Mouse (Mus musculus) lung, embryonic 15.5 days (tissue): ENCODE data around the gene Dst. TPM values are rescaled to one million over a fixed set of nuclear protein-coding genes. Genes with fewer than 3 reads are reported as not detected.

Experiments used
- ATAC-seq: fragments of 200-750 bp; cut with Nextera tagmentation; 2 replicates; pipeline ENCODE4 v1.8.0; 2017; ENCODE audit warnings: moderate number of reproducible peaks, borderline replicate concordance; ENCODE audit not compliant: low FRiP score, low TSS enrichment; ENCODE audit errors: extremely low read depth
- H3K27ac ChIP-seq: fragments of 300-500 bp; sonication (generic); 2 replicates; pipeline ENCODE4 v1.5.1; 2015; ENCODE audit warnings: moderate library complexity, mild to moderate bottlenecking, inconsistent platforms
- H3K27me3 ChIP-seq: fragments of 300-500 bp; sonication (generic); 2 replicates; pipeline ENCODE4 v1.6.1; 2015; ENCODE audit warnings: inconsistent platforms
- H3K36me3 ChIP-seq: fragments of 300-500 bp; sonication (generic); 2 replicates; pipeline ENCODE4 v1.6.1; 2015; ENCODE audit warnings: inconsistent platforms
- H3K4me1 ChIP-seq: fragments of 300-500 bp; sonication (generic); 2 replicates; pipeline ENCODE4 v1.6.1; 2015; ENCODE audit warnings: inconsistent platforms
- H3K4me2 ChIP-seq: fragments of 300-500 bp; sonication (generic); 2 replicates; pipeline ENCODE4 v1.6.1; 2015; ENCODE audit warnings: inconsistent platforms, mild to moderate bottlenecking, moderate library complexity
- H3K4me3 ChIP-seq: fragments of 300-500 bp; sonication (generic); 2 replicates; pipeline ENCODE4 v1.5.1; 2015; ENCODE audit warnings: mild to moderate bottlenecking, inconsistent platforms
- H3K9ac ChIP-seq: fragments of 300-500 bp; sonication (generic); 2 replicates; pipeline ENCODE4 v1.6.1; 2015; ENCODE audit warnings: inconsistent platforms
- H3K9me3 ChIP-seq: fragments of 300-500 bp; sonication (generic); 2 replicates; pipeline ENCODE4 v1.6.1; 2016; ENCODE audit warnings: inconsistent platforms
- WGBS: fragments of 180-500 bp; shearing (Covaris S2); methylation state at CpG from one replicate; pipeline ENCODE4 v1.1.7; 2015; 5-methylcytosine and 5-hydroxymethylcytosine counted together
- polyA plus RNA-seq: library from polyadenylated mRNA; unstranded; fragments of >200 nt; fragmentation: Nextera tagmentation; extraction: Ambion mirVana; gene quantifications from 2 replicates; pipeline ENCODE4 v1.2.1, GENCODE M21; 2015

Dst gene
- polyA plus RNA-seq, 1 experiment from 2014 or later, result 15.2 TPM

DNA sequence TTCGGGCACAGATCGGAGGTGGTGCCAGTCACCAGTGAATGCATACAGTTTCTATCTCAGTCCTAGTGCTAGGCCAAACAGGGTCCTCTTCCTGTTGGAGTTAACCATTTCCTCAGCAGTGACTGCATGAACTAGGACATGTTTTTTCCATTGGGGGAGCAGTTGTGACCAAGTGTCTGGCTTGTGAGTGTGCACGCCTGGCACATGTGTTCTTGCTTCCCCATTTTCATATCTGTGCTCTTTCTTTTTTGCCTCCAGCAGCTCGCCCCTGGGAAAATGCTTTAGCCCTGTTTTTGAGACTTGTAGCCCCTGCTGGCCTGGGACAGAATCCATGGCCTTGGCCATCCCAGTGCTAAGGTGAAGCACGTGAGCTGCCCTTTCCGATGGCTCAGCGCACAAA is 164.2 kb downstream of the Dst start:
- 77% methylated on average over 7 of the region's 7 CpGs for WGBS
- Histone ChIP-seq H3K9me3 (no peaks in the 10 kb centered on the region), H3K4me1 (0 out of 2 replicates have a peak, but pooled peaks cover 6% of the 10 kb centered on the region), H3K4me2 (no peak overlapping the region), H3K9ac (no peak overlapping the region), H3K27me3 (no peaks in the 10 kb centered on the region), H3K4me3 (no peak overlapping the region), H3K36me3 (no peaks in the 10 kb centered on the region), H3K27ac (no peak overlapping the region)
- no peak for ATAC-seq

DNA sequence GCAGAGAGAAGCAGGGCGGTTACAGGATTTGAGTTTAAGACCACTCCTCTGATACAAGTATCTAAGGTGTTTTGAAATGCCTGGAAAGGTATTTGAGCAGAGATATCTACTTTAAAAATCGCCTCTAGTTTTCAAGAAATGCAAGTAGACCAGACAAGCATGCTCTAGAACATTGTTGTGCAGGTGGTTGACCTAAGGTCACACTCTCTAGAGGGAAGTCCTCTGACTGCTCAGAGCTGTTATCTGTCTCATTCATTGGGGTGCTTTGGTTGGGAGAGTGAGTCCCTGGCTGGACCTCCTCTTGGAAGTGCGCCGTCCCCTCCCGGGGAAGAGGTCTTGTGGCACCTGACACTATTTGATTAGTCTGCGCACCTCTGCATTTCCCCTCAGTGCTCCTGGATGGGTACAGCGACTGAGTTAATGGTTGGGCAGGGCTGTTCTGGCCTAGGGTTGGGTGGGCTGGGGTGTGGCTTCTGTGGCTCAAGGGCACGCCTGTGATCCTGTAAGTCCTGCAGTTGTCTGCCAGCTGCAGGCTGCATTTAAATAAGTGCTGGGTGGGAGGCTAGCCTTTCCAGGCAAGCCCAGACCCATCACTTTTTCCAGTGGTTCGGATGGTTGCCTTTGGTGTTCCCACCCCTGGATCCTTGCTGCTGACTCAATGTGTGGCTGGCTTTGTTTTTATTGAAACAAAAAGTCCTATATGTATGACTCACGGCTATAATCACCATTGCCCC is 165.6 kb downstream of the Dst start:
- Histone ChIP-seq H3K9me3 (no peaks in the 10 kb centered on the region), H3K9ac (no peak overlapping the region), H3K36me3 (no peaks in the 10 kb centered on the region), H3K27ac (no peak overlapping the region), H3K27me3 (no peaks in the 10 kb centered on the region), H3K4me2 (no peak overlapping the region), H3K4me3 (no peak overlapping the region), H3K4me1 (0 out of 2 replicates have a peak, but pooled peaks cover 6% of the 10 kb centered on the region)
- ATAC-seq, result no peak
- WGBS, result 39% methylated on average over 10 of the region's 10 CpGs

DNA sequence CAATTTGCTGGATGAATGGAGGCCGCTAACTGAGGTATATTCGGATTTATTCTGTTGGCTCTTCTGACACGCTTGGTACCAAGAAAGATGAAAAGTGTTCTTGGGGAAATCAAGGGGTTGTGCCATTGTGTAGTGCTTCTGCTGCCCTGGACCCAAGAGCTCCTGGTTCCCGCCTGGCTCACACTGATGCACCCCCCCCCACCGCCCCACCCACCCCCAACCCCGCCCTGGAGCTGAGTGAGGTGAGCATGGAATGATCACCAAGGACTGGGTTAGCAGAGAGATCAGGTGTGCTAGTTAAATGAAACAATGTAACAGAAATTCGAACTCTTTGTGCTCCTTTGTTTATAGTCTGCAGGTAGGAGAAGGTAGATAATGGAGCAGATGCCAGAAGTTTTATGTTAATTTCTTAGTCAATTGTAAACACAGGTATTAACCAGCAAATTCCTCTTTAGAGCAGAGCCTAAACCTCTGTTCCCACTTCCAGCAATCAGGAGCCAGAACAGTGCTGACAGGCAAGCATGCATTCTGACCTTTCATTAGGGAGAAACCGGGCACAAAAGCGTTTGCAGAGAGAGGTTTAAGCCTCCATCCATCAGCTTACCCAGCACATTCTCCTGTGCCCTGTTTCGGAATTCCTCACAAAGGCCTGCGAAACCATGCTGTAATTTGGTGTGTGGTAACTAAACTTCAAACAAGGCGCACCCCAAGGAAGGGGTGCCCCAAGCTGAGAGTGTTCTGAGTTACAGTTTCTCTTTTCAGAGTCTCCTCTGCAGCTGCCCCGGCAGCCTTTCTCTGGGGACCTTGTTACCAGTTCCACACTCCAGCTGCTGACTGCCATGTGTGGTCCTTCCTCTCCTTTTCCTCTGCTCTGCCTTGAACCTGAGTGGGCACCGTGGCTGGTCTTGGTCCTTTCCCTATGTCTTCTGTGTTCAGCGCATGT is 166.5 kb downstream of the Dst start:
- H3K4me1 ChIP-seq, result 0 out of 2 replicates have a peak, but pooled peaks cover 6% of the 10 kb centered on the region
- ATAC-seq, result no peak
- H3K27ac ChIP-seq, result no peak overlapping the region
- no peaks in the 10 kb centered on the region for H3K9me3 ChIP-seq
- no peaks in the 10 kb centered on the region for H3K36me3 ChIP-seq
- H3K27me3 ChIP-seq, result no peaks in the 10 kb centered on the region
- H3K9ac ChIP-seq, result no peak overlapping the region
- no peak overlapping the region for H3K4me2 ChIP-seq
- H3K4me3 ChIP-seq, result no peak overlapping the region
- WGBS, result 36% methylated on average over 15 of the region's 15 CpGs

DNA sequence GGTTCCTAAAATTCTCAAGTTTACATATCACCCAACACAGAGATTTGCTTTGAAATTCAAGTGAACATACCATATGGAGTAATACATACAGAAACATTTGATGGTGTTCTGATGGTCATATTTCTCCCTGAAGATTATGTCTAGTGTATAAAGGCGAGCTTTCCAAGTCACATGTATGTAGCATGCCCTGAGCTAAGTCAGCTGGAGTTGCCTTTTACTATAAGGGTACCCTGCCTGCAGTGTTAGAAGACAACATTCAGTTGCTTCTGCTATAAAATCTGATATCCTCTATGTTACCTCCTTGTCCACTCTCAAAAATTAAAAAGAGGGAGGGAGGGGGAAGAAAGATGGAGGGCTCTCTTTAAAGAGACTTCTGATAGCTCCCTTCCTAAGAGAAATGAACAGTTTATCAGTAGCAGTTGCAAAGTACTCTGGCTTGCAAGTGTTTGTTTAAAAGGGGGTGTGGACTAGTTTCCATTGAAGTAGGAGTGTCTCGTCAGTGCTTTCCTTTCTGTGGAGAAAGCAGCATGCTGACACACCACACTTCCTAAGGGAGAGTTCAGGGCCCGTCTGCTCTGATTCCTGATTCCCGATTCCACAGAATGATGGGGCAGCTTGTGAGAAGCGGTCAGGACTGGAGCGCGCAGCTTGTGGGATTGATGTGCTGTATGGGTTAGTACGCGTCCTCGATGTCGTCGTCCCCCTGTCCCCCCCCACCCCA is 168.8 kb downstream of the Dst start:
- 6% methylated on average over 12 of the region's 12 CpGs for WGBS
- no peaks in the 10 kb centered on the region for H3K27me3 ChIP-seq
- peak; percentile 79; the same call in 1 of the 2 replicates for ATAC-seq
- 0 out of 2 replicates have a peak, but pooled peaks cover 6% of the 10 kb centered on the region for H3K4me1 ChIP-seq
- no peak overlapping the region for H3K27ac ChIP-seq
- no peak overlapping the region for H3K9ac ChIP-seq
- H3K36me3 ChIP-seq, result no peaks in the 10 kb centered on the region
- H3K4me3 ChIP-seq, result peak overlapping the region; percentile 9; the same call in 1 of the 2 replicates
- no peaks in the 10 kb centered on the region for H3K9me3 ChIP-seq
- H3K4me2 ChIP-seq, result peak overlapping the region; percentile 44

DNA sequence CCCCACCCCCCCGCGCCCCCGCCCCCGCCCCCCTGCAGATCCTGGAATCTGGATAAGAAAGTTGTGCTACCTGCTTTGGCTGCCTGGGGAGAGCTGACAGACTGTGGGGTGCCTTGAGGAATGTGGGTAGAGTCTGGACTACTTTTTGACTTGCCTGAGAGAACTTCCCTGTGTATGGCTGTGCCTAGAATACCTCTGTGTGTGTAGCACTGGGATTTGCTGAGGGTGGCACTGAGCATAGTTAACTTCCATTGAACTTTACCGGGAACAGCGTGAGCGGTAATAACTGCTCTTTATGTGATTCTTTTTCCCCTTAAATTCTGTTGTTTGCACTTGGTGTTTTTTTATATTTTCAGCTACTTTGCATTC is 169.4 kb downstream of the Dst start:
- peak; percentile 67; the same call in 1 of the 2 replicates for ATAC-seq
- WGBS, result 17% methylated on average over 7 of the region's 7 CpGs
- no peak overlapping the region for H3K9ac ChIP-seq

DNA sequence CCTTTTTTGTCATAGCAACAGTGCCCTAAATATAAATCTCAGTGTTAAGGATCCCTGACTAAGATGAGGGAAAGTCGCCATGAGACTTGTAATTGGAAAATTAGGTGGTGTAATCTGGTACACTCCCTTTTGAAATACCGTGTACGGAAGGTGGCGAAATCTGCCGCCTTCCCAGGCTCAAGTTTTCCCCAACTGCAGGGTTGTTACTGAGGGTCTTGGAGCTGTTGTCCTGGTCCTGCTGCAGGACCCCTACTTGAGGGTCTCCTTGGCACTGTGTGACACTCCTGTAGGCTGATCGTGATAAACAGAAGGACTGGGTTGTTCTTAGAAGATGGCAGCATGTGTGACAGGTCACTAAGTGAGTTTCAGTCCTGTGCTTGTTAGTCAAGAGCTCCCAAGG is 169.9 kb downstream of the Dst start:
- H3K9ac ChIP-seq, result no peak overlapping the region
- peak overlapping the region; percentile 44; the same call in 1 of the 2 replicates for H3K4me2 ChIP-seq
- H3K36me3 ChIP-seq, result no peaks in the 10 kb centered on the region

More for the DNA sequence above, 169.4 kb downstream of the Dst start:
- Histone ChIP-seq H3K27me3 (no peaks in the 10 kb centered on the region), H3K36me3 (no peaks in the 10 kb centered on the region), H3K4me1 (0 out of 2 replicates have a peak, but pooled peaks cover 6% of the 10 kb centered on the region), H3K4me3 (peak overlapping the region; percentile 9; the same call in 1 of the 2 replicates), H3K4me2 (peak overlapping the region; percentile 44), H3K27ac (no peak overlapping the region), H3K9me3 (no peaks in the 10 kb centered on the region)

DNA sequence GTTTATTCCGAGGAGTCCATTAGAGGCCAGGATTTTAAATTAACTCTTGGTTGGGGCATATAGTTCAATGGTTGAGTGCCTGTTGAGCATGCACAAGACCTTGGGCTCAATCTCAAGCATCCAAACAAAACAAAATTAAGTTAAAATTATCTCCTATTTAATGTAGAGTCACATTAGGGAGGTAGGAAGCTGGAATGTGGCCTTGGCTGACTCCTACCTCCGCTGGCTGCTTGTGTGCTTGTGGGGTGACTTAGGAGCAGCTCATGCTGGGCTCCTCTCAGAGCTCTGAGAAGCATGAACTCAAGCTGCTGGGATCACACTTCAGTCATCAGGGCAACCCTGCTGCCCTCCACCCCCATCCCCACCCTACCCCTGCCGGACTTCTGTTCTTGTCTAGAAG is 181.0 kb downstream of the Dst start:
- H3K36me3 ChIP-seq, result no peaks in the 10 kb centered on the region
- no peaks in the 10 kb centered on the region for H3K4me1 ChIP-seq
- H3K27me3 ChIP-seq, result no peaks in the 10 kb centered on the region
- 89% methylated on average over 3 of the region's 3 CpGs for WGBS
- H3K9me3 ChIP-seq, result no peaks in the 10 kb centered on the region
- H3K27ac ChIP-seq, result no peak overlapping the region
- no peak overlapping the region for H3K4me2 ChIP-seq
- H3K4me3 ChIP-seq, result no peak overlapping the region
- ATAC-seq, result no peak
- no peak overlapping the region for H3K9ac ChIP-seq

More for the DNA sequence above, 169.9 kb downstream of the Dst start:
- Histone ChIP-seq H3K4me3 (no peak overlapping the region), H3K27ac (no peak overlapping the region), H3K27me3 (no peaks in the 10 kb centered on the region), H3K4me1 (0 out of 2 replicates have a peak, but pooled peaks cover 6% of the 10 kb centered on the region), H3K9me3 (no peaks in the 10 kb centered on the region)
- WGBS, result 76% methylated on average over 6 of the region's 6 CpGs
- no peak for ATAC-seq

DNA sequence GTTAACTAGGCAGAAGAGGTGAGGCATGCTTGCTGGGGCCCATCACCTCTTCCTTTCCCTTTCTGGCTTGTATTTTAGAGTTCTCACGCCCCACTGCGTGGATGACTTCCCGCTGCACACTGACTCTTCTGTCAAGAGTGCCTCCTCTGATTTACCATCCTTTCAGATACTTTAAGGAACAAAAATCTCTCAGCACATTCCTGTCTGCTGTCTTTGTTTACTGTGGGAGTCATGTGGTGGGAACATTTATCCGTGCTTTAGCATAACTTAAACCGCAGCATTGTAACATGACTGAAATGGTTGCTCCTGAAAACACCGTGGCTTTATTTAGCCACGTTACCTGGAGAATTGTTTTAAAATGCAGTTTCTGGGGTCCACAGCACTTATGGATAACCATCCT is 182.7 kb downstream of the Dst start:
- H3K4me1 ChIP-seq, result no peaks in the 10 kb centered on the region
- H3K36me3 ChIP-seq, result no peaks in the 10 kb centered on the region
- WGBS, result 43% methylated on average over 7 of the region's 7 CpGs
- no peak overlapping the region for H3K27ac ChIP-seq
- no peak for ATAC-seq
- no peak overlapping the region for H3K4me3 ChIP-seq
- no peak overlapping the region for H3K9ac ChIP-seq
- no peaks in the 10 kb centered on the region for H3K9me3 ChIP-seq
- H3K27me3 ChIP-seq, result no peaks in the 10 kb centered on the region
- H3K4me2 ChIP-seq, result no peak overlapping the region

- WGBS, result 88% methylated on average over 7 of the region's 7 CpGs
- Histone ChIP-seq H3K4me2 (no peak overlapping the region), H3K27ac (no peak overlapping the region), H3K4me1 (no peaks in the 10 kb centered on the region), H3K36me3 (no peaks in the 10 kb centered on the region), H3K9me3 (no peaks in the 10 kb centered on the region), H3K27me3 (no peaks in the 10 kb centered on the region), H3K4me3 (no peak overlapping the region), H3K9ac (no peak overlapping the region)
- ATAC-seq, result no peak
Observed at GRCm38 (mm10) chr1:34093652-34094051, 185.6 kb downstream of the Dst start.

- H3K4me2 ChIP-seq, result no peak overlapping the region
- H3K4me3 ChIP-seq, result no peak overlapping the region
- H3K9me3 ChIP-seq, result no peaks in the 10 kb centered on the region
- no peak for ATAC-seq
- 50% methylated on average over 5 of the region's 5 CpGs for WGBS
- H3K36me3 ChIP-seq, result no peaks in the 10 kb centered on the region
- no peaks in the 10 kb centered on the region for H3K27me3 ChIP-seq
- H3K27ac ChIP-seq, result no peak overlapping the region
- H3K4me1 ChIP-seq, result no peaks in the 10 kb centered on the region
- H3K9ac ChIP-seq, result no peak overlapping the region
Observed at GRCm38 (mm10) chr1:34094301-34094700, 186.3 kb downstream of the Dst start.

DNA sequence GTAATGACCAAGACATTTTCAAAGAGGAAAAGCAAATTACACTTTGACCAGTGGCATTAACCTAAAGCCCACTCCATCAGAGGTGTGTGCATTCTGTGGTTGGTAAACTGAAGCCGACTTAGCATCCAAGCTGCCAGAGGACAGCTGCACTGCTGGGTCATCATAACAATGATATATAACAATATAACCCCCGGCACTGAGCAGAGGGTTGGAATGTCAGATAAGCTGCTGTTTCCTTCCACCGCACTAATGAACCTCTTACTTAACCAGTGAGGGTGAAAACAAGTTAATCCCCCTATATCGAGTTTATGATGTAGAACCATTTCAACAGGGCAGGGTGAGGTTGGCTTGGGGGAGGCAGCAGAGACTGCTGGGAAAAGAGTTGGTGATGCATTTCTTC is 187.1 kb downstream of the Dst start:
- Histone ChIP-seq H3K27ac (no peak overlapping the region), H3K4me1 (no peaks in the 10 kb centered on the region), H3K9me3 (no peaks in the 10 kb centered on the region), H3K4me3 (no peak overlapping the region), H3K27me3 (no peaks in the 10 kb centered on the region), H3K36me3 (no peaks in the 10 kb centered on the region), H3K9ac (no peak overlapping the region), H3K4me2 (no peak overlapping the region)
- ATAC-seq, result no peak
- WGBS, result 30% methylated on average over 4 of the region's 4 CpGs
